Mouse (Mus musculus) CD4-positive, CD25-positive, alpha-beta regulatory T cell, adult 4 months (primary cell): ENCODE data around the gene Clcnka. TPM values are rescaled to one million over a fixed set of nuclear protein-coding genes. Genes with fewer than 3 reads are reported as not detected.

Experiments used
- ATAC-seq: one replicate; pipeline ENCODE4 v1.8.0; 2017
- polyA plus RNA-seq, 2 experiments: library from polyadenylated mRNA; unstranded; fragments of 100-300 nt; shearing (Covaris generic); gene quantifications; one replicate each; pipeline ENCODE4 v1.2.1; 2017

Gene Clcnka
- not detected for polyA plus RNA-seq

DNA sequence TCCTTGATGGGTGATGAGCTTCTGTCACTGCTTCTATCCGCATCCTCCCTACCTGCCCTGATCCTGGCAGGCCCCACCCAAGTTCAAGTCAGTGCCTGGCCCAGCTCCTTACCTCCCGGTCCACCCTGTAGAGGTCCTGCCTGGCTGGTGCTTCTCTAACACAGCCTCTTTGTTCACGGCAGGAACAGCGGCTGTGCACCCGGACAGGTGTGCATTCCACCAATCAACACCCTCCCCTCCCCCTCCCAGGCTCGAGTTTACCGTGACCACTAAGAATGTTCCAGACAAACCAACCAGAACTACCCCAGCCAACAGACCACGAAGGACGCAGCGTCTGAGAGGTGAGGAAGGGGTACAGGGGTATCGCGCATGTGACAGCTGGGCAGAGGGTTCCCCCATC, at the start of gene Clcnka:
TSS of gene Clcnka (minus strand) at position 180 of the 400 bp plus-strand sequence.
- ATAC-seq = no peak

DNA sequence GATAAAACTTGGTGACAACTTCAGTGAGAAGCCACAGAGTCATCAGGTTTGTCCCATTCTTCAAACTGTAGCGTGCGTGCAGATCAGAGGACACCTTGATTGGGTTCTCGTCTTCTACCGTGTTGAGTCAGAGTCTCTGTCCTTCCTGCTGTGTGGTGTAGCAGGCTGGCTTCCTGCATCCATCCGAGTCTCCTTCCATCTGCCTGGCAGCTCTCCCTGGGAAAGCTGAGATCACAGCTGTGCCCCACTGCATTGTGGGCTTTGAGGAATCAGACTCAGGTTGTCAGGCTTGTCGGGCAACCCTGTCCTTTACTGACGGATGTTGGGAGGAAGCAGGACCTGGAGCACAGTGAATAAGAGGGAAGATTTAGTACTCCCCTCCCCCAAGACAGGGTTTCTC, 47.7 kb upstream of the Clcnka start:
- no peak for ATAC-seq

DNA sequence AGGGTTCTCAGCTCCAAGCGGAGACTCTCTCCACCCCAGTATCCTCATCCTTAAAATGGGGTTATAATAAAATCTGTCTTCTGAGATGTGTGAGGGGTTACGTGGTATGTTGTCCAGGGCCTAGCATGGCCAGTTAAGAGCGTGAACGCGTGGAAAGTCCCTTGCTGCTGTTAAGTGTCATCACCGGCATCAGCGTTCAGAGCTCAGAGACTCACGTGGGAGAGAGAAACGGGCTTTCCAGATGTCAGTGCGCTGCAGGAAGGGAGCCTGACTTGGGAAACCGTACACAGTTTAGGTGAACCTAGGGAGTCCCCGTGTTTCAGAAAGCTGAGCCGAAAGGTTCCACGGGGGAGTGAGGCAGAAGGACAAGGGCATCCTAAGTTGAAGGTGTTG, 46.8 kb upstream of the Clcnka start:
- peak; percentile 42 for ATAC-seq

DNA sequence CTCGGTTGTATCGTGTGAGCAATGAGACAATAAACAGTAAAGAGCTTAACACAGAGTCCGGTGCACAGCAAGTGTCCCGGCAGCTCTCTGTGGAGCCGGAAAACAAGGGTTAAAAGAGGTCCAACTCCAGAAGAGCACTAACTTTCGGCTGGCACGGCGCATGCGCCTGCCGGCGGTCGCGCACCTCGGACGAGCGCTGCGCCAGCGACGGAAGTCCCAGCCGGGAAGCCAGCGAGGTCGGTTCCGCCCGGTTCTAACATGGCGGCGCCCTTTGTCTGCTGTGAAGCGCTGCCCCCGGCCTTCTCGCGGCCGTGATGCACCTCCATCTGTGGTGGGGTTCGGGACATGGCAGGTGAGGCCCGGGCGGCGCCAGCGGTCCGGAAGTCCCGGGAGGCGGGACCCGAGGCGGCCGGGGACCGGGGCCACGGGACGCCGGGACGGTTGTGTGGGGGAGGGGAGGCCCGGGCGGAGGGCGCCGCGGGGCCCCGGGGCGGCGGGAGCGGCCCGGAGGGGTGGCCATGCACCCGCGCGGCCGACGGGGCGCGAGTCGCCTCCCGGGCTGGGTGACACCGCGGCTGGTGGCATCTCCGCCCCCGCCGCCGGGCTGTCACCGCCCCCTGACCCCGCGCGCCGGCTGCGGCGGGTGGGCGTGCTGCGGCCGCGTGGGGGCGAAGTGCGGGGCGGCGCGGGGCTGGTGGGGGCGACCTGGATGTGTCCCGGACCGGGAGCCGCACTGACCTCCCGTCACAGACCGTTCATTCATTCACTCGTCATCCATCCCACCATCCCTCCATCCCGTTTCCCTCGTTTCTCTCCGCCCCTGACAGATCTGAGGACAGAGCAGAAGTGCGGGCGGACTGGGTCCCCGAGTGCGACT, 46.2 kb upstream of the Clcnka start, which contains the start of gene Zbtb17:
TSS of gene Zbtb17 (plus strand) at position 204 of the 877 bp plus-strand sequence.
- peak; percentile 91 for ATAC-seq

DNA sequence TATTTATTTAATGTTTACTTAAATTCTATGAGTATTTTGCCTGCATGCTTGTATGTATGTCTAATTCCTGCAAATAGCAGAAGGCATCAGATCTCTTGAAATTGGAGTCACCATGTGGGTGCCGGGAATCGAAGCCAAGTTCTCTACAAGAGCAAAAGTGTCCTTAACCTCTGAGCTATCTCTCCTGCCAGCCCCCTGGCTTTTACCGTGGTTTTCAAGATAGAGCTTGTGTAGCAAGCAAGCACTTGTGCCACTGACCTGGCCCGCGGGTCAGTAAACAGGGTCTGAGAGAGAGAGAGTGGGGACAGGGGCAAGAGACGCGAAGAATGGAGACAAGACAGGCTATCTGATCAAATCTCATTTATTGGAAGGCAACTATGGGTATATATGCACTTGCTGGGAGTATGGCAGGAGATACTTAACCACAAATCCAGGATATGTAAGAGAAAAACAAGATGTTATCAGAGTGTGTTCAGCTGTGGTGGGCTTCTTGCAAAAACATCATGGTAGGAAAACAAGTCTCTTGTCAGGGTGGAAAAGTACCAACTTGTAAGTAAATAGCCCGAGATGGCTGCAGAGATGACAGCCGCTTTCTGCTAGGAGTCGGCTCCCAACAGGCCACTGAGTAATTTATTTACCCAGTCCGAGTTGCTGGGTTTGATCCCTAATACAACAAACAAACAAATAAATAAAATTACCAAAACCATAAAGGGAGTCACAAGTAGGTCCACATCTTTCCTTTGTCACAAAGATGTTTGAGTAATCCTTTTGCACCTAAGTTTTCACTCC, 45.3 kb upstream of the Clcnka start:
- peak; percentile 25 for ATAC-seq

DNA sequence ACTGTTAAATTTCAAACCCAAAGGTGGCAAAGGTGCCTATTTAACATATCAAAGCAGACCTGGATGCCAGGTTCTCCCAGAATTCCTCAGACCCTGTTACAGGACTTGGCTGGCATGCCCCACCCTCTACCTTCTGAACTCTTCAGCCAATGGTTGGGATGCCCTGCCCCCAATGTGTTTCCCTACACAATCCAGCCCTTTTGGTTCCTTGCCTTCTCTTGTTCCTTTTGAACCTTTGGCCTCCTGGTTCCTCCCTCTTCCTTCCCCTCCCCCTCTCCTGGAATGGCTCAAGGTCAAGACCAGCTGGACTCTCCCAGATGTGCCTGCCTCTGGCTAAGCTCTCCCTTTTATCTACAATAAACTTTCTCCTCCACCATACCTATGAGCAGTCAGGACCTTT, 42.4 kb upstream of the Clcnka start:
- ATAC-seq = no peak

DNA sequence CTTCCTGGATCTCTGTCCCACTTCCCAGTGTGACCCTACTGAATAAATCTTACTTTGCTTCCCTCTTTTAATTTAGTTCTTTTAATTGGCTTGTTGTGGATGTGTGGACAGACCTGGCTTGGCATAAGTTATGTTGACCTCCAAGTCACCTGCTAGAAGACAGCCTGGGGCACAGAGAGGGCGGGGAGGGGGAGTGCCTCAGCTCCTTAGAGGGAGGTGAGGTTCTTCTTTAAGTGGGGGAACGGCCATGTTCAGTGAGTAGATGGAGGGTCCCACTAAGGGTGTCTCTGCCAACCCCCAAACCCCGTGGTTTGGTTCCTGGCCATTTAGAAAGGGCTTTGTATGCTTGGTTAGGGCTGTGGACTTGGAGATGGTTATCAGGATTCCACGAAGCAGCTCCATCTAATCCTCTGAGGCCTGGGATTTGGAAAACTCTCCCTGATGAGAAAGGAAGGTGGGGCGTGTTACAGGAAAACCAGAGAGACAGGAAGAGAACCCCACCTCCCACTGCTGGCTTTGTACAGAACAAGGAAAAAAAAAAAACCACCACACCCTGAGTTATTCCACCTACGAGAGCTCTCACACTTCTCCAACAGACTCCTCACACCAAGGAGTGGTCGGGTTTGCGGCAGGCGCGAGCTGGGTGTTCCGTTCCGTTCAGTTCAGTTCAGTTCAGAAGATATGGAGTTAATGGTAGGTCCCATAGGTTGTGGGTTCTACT, 40.7 kb upstream of the Clcnka start:
- no peak for ATAC-seq

DNA sequence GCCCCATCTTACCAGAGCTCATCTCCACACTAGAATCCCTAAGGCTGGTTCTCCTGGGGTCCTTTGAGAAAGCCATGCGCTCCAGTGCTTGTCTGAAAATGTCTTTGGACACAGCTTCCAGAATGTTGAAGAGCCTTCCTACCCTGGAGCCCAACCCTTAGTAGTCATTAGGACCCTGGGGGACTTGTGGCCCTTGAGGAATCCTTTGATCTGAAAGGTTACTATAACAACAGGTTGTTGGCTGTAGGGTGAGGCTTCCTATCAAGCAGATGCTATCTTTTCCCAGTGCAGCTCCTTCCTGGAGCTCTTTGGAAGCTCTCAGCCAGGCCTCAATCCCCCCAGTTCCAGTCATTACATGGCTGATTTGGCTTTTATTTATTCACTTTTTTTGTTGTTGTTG, 37.5 kb upstream of the Clcnka start, which contains the start of gene Srarp:
TSS of gene Srarp (minus strand) at position 132 of the 400 bp plus-strand sequence.
- ATAC-seq = no peak

DNA sequence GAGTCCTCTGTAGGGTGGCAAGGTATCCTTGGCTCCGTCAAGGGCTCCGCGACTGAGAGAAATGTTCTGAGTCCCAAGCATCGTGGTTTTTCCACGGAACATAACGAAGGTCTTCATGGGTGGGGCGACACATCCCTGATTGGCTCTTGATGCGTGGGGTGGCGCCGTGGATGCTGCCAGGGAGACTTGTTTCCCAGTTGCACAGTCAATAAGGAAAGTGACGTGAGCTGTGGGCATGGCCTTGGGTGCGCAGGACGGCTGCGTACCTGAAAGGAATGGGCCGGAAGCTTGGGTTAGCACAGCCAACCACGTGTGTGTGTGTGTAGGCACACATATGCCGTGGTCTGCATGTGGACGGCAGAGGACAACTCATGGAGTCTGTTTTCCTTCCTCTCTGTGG, 34.7 kb upstream of the Clcnka start:
- no peak for ATAC-seq

DNA sequence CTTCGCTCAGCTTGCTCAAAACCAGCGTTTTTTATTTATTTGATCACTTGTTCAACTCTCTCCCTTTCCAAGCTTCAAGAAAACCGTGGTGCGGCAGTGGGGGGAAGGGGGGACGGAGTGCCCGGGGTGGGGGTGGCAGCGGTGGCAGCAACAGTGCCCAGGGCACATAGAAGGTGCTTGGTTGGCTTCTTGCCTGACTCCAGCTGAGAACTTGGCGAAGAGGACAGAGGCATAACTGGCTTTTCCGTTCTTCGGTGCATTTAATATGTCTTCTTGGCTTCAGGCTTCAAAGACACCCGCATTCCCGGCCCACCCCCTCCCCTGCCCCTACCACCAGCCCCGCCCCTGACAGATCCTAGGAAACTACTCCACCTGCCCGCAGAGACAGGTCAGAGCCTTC, 34.1 kb upstream of the Clcnka start:
- no peak for ATAC-seq

DNA sequence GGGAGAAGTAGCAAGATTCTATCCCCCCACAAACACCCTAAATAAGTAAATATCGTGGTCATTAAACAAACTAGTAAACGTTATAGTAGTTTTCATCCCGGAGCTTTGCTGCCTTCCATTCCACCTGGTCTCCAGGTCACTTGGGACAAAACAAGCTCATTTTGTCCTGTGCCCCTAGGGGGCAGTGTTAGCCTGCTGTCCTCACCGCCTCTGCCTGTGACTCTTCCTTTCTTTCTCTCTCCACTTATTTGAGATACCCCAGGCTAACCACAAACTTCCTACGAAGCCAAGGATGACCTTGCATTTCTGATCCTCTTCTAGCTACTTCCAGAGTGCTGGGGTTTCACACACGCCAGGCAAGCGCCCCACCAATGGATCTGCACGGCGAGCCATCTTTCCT, 32.5 kb upstream of the Clcnka start:
- peak; percentile 89 for ATAC-seq

DNA sequence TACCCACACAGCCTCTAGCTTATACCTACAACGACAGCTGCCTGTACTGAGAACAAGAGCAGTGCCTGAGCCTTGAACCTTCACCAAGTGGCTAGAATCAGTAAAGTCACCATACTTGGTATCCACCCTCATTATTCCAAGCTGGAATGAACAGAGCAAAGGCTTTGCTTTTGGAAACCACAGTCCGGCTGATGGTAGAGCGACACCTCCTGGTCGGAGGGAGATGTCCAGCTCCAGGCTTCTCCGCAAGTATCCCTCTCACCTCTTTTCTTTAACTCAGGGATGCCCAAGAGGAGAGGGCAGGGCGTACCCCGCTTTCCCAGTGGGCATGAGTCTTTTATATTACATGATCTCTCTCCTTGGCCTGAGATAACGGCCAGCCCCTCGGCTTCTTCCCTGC, 31.3 kb upstream of the Clcnka start:
- ATAC-seq = no peak

DNA sequence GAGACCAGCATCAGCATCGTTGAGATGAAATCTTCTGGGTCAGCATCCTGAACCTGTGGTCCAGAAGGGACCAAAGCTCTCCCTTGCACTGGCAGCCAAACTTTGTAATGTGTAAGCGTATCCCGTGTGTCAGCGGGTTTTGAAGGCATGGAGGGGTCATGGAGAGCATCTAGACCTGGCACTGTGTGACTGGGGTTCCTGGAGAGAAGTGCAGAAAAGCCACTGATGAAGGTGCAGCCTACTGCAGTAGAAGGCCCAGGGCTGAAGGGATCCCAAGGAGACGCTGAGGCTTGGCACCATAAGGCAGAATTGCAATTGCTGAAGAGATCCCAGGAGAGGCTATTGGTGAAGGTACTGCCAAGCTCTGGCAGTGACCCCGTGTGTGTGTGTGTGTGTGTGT, 30.9 kb upstream of the Clcnka start:
- no peak for ATAC-seq

DNA sequence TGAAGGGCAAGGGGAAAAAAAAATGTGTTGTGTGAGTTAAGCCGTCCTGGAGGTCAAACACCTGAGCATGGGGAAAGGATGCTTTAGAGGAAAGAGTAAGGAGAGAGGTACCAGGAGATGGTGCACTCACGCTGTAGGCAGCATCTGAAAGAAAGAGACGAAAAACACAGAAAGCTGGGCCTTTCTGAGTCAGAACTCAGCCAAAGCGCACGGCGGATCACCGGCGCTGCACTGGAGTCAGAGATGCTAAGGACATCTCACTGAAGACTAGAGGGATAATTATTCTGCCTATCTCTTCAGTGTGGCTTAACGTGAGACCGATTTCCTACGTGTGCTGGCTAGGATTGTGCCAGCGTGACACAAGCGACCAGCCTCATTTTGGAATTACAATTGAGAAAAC, 29.4 kb upstream of the Clcnka start:
- ATAC-seq = no peak

DNA sequence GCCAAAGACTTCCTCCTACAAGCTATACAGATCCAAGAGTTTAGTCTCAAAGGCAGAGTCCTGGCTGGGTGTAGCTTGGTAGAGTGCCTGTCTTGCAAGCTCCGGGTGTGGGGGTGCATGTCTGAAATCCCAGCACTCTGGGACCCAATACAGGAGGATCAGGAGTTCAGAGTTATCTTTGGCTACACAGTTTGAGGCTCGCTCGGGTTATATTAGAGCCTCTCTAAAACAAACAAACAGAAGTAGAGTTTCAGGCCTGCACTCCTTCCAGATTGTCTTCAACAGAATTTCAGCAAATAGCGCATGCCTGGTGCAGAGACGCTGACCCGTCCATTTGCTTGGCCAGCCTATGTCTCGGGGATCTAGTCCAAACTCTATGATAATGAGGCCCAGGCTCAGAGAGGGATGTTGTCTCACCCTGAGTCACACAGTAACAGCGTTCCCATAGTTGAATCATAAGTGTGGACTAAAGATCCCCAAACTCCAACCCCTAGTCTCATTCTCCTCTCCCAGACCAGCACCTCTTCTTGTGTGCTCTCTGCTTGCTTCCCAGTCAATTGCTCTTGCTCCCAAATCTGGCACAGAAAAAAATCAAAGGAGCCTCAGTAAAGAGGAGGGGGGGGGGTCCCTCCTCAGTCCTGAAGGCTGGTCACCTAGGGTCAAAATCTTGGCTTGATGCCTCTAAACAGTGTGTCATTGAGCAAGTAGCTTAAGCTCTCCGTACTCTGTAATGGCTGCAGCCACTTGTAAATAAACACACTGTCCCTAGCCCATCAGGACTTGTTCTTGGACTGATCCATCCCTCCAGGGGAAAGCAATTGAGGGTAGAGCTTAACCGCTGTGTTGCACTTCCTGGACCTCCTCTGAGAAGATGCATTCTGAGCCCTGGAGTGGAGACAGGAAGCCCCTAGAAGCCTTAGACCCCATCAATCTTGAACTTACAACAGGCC, 28.5 kb upstream of the Clcnka start:
- no peak for ATAC-seq

DNA sequence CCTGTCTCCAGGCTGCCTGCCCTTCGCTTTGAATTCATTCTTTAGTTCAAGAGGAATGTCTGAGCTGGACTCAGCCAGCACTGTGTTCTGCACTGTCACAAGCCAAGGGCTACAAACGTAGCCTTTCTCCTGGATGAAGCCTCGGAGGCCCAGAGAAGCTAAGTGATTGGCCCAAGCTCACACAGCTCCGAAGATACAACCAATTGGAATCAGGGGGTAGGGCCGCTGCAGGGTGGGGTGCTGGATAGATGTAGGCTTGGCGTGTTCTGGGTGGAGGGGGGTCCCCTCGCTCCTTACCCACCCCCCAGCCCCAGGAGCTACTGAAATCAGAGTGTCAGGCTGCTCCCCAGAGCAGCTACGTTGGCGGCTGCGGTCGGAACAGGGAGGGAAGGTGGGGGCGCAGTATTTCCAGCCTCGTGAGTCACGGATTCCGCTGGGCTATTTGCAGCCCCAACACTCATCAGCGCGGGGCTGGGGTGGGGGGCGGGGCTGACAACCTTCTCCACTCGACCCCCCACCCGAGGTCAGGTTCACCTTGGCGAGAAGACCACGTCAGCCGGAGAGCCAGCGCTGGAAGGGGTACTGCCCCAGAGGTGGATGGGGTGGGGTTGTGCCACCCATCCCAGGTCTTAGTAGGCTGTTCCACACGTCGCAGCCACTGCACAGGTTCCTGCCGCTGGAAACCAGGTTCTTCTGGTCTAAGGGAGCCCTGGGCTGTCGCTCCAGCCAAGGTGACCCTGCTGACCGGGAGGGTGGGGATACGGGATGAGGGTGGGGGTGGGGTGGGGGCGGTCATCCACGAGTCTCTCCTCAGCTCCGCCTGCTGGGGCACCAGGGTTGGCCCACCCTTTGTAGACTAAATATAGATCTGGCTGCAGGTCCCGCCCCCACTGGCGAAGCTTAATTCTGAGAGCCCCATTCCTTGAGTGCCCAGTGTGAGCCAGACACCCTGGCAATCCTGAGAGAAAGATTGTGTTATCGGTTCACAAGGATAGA, 27.3 kb upstream of the Clcnka start:
- ATAC-seq = peak; percentile 90

DNA sequence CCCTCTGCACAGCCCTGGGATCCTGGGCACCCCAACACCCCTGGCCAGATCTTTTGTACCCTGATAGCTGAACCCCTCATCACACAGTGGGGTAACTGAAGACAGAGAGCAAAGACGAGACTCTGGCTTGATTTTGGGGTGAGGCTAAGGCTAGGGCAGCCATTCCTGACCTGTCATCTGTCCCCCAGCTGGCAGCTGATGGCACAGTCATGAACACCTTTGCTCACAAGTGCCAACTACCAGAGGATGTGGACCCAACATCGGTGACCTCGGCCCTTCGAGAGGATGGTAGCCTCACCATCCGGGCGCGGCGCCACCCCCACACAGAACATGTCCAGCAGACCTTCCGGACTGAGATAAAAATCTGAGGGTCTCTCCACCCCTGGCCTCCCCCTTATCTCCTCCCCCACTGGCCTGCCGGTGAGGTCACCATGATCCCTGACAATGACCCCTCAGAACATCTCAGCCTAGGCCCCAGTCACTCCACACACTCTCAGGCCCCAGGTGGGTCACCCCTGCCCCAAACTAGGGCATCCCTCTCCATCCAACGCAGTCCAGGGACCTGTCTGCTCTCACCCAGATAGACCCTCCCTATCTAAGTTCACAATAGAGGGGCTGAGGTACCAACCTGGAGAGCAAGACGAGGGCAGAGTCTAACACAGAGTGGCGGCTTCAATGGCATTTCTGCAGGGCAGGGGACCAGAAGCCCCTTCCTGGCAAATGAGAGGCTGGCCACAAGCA, 25.3 kb upstream of the Clcnka start:
- no peak for ATAC-seq

DNA sequence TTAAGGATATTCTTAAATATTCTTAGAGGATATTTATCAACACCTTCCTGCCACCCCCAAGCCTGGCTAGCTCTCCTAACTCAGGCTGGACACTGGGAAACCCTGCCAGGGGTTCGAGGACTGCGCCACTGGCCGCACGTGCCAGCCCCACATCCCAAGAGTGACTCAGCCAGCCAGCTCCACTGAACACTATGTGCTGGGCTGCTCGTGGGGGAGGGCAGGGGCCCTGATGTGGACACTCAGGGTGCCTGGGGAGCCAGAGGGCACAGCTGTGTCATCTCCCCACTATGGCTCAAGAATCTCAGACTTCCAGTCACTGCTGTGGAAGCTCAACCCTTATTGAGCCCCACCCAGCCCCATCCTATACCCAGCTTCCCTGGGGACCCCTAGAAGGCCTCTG, 24.8 kb upstream of the Clcnka start:
- ATAC-seq = no peak

DNA sequence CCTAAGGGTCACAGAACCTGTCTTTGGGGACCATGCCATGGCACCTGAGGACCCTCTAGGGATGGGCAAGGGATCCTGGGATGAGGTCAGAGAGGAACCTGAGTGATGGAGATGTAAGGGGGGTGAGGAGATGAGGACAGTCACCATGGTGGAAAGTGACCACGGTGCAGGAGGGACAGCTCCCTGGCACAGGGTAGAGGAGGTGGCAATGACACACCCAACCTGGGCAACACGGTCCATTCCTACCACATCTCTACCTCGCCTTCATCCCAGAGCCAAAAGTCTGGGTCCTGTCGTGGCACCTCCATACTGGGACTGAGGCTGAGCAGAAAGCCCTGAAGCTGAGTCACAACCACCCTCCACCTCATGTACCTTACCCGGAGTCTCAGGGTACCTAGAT, 24.3 kb upstream of the Clcnka start:
- ATAC-seq = no peak

DNA sequence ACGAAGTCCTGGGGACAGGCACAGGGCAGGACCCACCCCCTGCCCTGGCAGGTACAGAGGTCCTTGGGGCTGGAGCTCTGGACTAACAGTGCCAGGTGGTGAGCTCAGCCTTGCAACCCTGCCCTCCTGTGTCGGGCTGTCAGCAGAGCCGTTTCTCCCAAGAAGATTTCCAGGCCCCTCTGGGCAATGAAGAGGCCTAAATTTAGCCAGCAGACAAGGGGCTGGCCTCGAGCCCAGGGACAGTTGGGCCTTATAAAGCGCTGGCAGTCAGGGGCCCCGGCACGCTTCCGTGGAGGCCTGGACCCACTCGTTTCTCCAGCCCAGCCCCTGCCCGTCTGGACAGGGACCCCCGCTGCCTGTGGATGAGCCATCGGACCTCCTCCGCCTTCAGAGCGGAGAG, 22.9 kb upstream of the Clcnka start:
- ATAC-seq = no peak
